Mouse (Mus musculus) cerebellum, adult 2 months (tissue): Measurements from ENCODE around the gene 4930402H24Rik. TPM values are rescaled to one million over a fixed set of nuclear protein-coding genes. Genes with fewer than 3 reads are reported as not detected.

ENCODE experiments used
- DNase-seq, 2 experiments: peaks; one replicate each; pipeline ENCODE4 v3.0.0; 2021
- H3K27ac ChIP-seq: fragments of 200-500 bp; 2 replicates; pipeline ENCODE4 v1.5.1; 2012; ENCODE audit warnings: low read length, control low read depth, inconsistent platforms; ENCODE audit not compliant: insufficient read depth
- H3K27me3 ChIP-seq: fragments of 200-500 bp; 2 replicates; pipeline ENCODE4 v1.6.1; 2012; ENCODE audit warnings: inconsistent platforms, mild to moderate bottlenecking, low read length, moderate library complexity; ENCODE audit not compliant: control insufficient read depth, insufficient read depth
- H3K4me1 ChIP-seq: fragments of 200-500 bp; 2 replicates; pipeline ENCODE4 v1.6.1; 2011; ENCODE audit warnings: low read length; ENCODE audit not compliant: control insufficient read depth, insufficient read depth
- H3K4me3 ChIP-seq: fragments of 200-500 bp; replicated peaks from 2 replicates; pipeline ENCODE3; 2011; ENCODE audit warnings: mild to moderate bottlenecking, low read depth, low read length, control low read depth; ENCODE audit not compliant: insufficient read depth
- CTCF ChIP-seq: fragments of 200-500 bp; IDR thresholded peaks from 2 replicates; pipeline ENCODE4 v1.5.1; 2011; ENCODE audit warnings: low read depth, mild to moderate bottlenecking, control low read depth, low read length, moderate library complexity, borderline replicate concordance; ENCODE audit not compliant: insufficient read depth
- POLR2A ChIP-seq: fragments of 200-500 bp; IDR thresholded peaks from 2 replicates; pipeline ENCODE4 v1.6.1; 2011; ENCODE audit warnings: low read length, control low read depth, borderline replicate concordance; ENCODE audit not compliant: insufficient read depth
- WGBS: fragments of 180-500 bp; shearing (Covaris S2); methylation state at CpG from one replicate; pipeline ENCODE4 v1.1.7; 2018; 5-methylcytosine and 5-hydroxymethylcytosine counted together
- polyA plus RNA-seq: library from polyadenylated mRNA; depleted of rRNA; stranded (reverse); fragments of >200 nt; gene quantifications from 2 replicates; pipeline ENCODE4 v1.2.3, GENCODE M21; 2012

The 4930402H24Rik gene
- polyA plus RNA-seq, 1 experiment, result 64.9 TPM

DNA sequence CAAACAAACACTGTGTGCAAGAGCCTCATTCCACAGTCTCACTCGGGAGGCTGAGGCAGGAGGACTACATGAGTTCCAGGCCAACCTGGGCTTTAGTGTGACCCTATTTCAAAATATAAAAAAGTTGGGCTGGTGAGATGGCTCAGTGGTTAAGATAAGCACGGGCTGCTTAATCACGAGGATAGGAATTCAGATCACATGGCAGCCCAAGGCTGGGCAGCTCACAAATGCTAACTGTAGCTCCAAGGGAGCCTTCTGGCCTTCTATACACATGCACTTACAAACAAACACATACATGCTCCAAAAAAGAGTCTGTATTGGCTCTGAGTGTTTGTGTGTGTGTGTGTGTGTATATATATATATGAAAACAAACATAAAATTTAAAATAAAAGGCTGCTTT is 212.6 kb downstream of the 4930402H24Rik start:
- H3K4me1 ChIP-seq, result peaks cover 6% of the 10 kb centered on the region
- TF ChIP-seq POLR2A, result no peak
- no peak for TF ChIP-seq CTCF
- 47% methylated on average over 3 of the region's 3 CpGs for WGBS
- H3K27me3 ChIP-seq, result no peaks in the 10 kb centered on the region
- H3K4me3 ChIP-seq, result no peak overlapping the region
- no peak overlapping the region for H3K27ac ChIP-seq
- no peak for DNase-seq

DNA sequence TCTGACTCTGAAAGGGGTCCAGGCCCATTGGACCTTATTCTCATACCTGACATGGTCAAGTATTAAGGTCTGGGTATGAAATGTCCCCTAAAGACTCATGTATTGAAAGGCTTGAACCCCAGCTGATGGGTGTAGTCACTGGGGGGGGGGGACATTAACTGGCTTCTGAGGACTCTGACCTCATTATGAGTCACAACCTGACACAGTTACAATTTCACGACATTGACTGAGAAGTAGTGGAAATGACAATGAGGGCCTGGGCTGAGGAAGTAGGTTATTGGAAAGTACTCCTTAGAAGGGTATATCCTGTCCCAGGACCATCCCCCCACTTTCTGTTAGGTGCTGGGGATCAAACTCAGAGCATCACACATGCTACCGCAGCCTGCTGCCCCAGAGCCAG is 217.2 kb downstream of the 4930402H24Rik start:
- DNase-seq, result no peak
- H3K27ac ChIP-seq, result no peak overlapping the region
- TF ChIP-seq CTCF, result no peak
- no peak for TF ChIP-seq POLR2A
- 84% methylated on average over 2 of the region's 2 CpGs for WGBS
- H3K4me1 ChIP-seq, result no peaks in the 10 kb centered on the region
- H3K27me3 ChIP-seq, result no peaks in the 10 kb centered on the region
- no peak overlapping the region for H3K4me3 ChIP-seq

DNA sequence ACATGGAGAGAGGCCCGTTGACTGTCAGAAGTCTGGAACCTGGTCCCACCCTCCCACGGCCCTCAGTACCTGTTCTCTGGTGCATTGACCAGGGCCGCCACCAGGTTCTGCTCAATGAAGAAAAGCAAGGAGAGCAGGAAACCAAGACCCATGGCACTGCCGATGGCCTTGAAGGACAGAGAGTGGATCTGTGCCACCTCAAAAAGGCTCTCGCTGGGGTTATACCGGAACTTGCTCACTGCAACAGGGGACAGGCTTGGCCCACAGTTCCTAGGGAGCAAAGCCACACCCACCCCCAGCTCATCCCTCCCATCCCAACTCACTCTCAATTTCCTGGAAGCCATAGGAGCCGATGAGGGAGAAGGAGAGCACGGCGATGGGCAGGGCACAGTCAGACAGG is 220.8 kb downstream of the 4930402H24Rik start:
- no peak overlapping the region for H3K27ac ChIP-seq
- no peaks in the 10 kb centered on the region for H3K4me1 ChIP-seq
- H3K27me3 ChIP-seq, result no peaks in the 10 kb centered on the region
- no peak for TF ChIP-seq CTCF
- TF ChIP-seq POLR2A, result no peak
- no peak overlapping the region for H3K4me3 ChIP-seq
- no peak for DNase-seq
- WGBS, result 86% methylated on average over 9 of the region's 9 CpGs

DNA sequence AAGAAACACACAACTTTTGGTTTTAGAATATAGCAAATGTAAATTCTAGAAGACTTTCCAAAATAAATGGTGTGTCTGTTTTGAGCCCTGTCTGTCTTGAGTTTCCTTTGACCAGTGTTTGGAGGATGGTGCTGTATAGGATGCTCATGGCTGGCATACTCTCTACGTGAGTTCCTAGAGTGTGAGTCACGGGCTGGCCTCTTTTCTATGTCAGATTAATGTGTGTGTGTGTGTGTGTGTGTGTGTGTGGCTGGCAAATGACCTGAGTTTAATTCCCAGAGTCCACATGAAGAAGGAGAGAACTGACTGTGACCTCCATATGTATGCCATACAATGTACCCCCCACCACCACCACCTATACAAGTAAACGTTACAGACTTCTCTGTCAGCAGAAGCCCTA is 224.7 kb downstream of the 4930402H24Rik start:
- no peak overlapping the region for H3K4me3 ChIP-seq
- H3K27ac ChIP-seq, result no peak overlapping the region
- WGBS, result 56% methylated on average over 3 of the region's 3 CpGs
- no peaks in the 10 kb centered on the region for H3K27me3 ChIP-seq
- no peak for DNase-seq
- TF ChIP-seq CTCF (no peak), POLR2A (no peak)
- H3K4me1 ChIP-seq, result no peaks in the 10 kb centered on the region

DNA sequence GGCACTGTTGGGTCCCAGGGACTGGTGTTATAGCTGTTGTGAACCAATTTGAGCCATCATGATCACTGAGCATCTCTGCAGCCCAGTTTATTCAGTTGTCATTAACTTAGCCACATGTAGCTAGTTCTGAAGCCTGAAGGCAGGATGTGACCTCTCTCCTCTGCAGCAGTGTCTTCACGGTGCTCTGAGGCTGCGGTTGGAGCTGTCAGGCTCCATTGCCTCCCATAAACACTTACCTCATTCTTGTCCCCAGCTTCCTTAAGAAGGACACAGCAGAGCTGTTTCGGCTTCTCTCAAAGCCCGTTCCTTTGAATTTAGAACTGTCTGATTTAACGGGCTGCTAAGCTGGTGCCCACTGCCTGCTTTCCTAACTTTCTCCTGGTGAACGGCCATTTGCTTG is 226.3 kb downstream of the 4930402H24Rik start:
- WGBS, result 92% methylated on average over 6 of the region's 6 CpGs
- Histone ChIP-seq H3K27ac (no peak overlapping the region), H3K4me3 (no peak overlapping the region), H3K27me3 (no peaks in the 10 kb centered on the region), H3K4me1 (no peaks in the 10 kb centered on the region)
- TF ChIP-seq POLR2A, result no peak
- no peak for TF ChIP-seq CTCF
- DNase-seq, result no peak

DNA sequence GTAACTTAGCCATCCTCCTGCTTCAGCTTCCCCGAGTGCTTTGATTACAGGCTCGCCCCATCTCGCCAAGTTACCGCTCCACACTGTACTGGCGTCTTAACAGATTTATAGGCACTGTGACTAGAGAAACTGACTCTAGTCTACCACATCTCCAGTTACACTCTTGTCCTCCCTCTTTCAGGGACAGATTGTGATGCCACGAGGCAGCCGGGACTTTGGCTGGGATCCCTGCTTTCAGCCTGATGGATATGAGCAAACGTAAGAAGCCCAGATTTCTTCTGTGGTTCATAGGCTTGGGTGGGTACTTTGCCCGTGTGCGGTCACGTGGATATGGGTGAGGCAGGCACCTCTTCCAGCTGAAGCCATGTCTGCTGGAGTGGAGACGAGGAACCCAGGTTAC is 227.1 kb downstream of the 4930402H24Rik start:
- H3K4me1 ChIP-seq, result no peaks in the 10 kb centered on the region
- H3K27me3 ChIP-seq, result no peaks in the 10 kb centered on the region
- 83% methylated on average over 12 of the region's 12 CpGs for WGBS
- no peak overlapping the region for H3K4me3 ChIP-seq
- TF ChIP-seq CTCF (no peak), POLR2A (no peak)
- H3K27ac ChIP-seq, result no peak overlapping the region
- no peak for DNase-seq

DNA sequence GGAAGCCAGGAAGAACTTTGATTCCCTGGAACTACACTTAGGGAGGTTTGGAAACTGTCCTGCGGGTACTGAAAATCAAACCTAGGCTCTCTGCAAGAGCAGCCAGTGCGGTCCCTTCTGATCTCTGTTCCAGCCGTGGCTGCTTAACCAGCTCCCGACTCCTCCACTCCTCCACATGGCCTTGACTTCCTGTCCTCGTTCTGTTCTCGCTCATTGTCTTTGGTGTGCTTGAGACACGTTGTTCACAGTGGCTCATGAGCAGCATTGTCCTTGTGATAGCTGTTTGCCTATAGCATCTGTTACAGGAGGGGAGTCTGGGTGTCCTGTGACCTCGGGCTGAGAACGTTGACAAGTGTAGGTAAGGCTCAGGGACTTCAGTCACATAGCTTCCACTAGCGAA is 229.0 kb downstream of the 4930402H24Rik start:
- no peak overlapping the region for H3K27ac ChIP-seq
- 91% methylated on average over 10 of the region's 10 CpGs for WGBS
- TF ChIP-seq POLR2A (no peak), CTCF (no peak)
- no peak overlapping the region for H3K4me3 ChIP-seq
- no peaks in the 10 kb centered on the region for H3K4me1 ChIP-seq
- no peak for DNase-seq
- no peaks in the 10 kb centered on the region for H3K27me3 ChIP-seq

DNA sequence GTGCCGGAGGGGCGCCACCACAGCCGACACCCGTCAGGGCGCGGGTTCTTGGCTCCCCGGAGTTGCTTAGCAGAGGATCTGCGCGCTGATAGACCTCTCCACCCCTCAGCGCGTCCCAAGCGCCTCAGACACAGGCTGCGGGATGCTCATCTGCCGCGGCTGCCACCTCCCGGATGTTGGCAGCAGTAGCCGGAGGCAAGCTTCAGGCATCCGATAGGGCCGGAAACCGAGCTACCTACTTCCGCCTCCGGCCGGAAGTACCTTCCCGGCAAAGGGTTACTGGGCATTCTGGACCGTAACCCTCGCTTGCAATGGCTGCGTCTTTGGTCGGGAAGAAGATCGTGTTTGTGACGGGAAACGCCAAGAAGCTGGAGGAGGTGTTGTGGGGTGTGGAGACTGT is 238.6 kb downstream of the 4930402H24Rik start, which contains the start of gene Itpa:
Gene Itpa, plus strand, starts transcription at position 52 of the 400 bp plus-strand sequence.
- WGBS, result under 1% methylated on average over 31 of the region's 31 CpGs

DNA sequence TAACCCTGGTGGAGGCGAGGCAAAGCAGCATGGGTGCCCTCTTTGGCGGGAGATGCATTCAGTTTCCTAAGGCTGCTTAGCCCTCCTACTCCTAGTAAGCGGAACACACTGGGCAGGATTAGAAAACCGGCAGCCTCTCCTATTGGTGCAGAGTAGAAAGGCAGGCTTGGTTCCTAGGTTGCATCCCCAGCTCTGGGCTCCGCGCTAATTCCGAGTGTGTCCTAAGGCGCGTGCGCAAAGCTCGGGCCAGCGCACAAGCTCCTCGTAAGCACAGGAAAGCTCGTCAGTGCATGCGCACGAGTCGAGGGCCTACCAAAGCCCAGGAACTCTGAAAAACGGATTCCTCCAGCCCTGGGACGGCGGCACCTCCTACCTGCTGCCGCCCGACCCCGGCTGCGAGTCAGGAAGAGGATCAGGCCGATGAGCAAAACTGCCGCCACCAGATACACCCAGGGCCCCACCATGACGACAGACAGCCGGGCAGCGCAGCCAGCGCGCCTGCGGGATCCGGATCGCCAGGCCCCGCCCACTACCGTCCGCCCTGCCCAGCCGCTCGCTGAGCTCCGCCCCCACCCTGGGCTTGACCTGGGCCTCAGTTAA is 242.0 kb downstream of the 4930402H24Rik start, which contains the start of gene Ddrgk1:
Gene Ddrgk1, minus strand, starts transcription at position 558 of the 600 bp plus-strand sequence.
- WGBS, result under 1% methylated on average over 40 of the region's 40 CpGs
- Histone ChIP-seq H3K4me1 (peaks cover 8% of the 10 kb centered on the region), H3K4me3 (peak within 1 kb of the TSS; percentile 75), H3K27me3 (no peaks in the 10 kb centered on the region), H3K27ac (peak within 1 kb of the TSS; percentile 96)
- DNase-seq, result peak; percentile 97
- TF ChIP-seq CTCF (no peak; the same call in 1 of the 2 replicates), POLR2A (peak; percentile 88)

More for the DNA sequence above, 238.6 kb downstream of the 4930402H24Rik start, which contains the start of gene Itpa:
- Histone ChIP-seq H3K4me3 (peak within 1 kb of the TSS; percentile 87), H3K27me3 (no peaks in the 10 kb centered on the region), H3K4me1 (peaks cover 10% of the 10 kb centered on the region), H3K27ac (peak within 1 kb of the TSS; percentile 72)
- TF ChIP-seq POLR2A (peak; percentile 86), CTCF (peak; percentile 45; the same call in 1 of the 2 replicates)
- peak; percentile 90 to 92 for DNase-seq
